Mouse (Mus musculus): ENCODE measurements around the gene Aaed1. TPM values are rescaled to one million over a fixed set of nuclear protein-coding genes. Genes with fewer than 3 reads are reported as not detected.

Gene Aaed1
- polyA plus RNA-seq, 1 experiment from 2014 or later: 15.8 TPM

DNA sequence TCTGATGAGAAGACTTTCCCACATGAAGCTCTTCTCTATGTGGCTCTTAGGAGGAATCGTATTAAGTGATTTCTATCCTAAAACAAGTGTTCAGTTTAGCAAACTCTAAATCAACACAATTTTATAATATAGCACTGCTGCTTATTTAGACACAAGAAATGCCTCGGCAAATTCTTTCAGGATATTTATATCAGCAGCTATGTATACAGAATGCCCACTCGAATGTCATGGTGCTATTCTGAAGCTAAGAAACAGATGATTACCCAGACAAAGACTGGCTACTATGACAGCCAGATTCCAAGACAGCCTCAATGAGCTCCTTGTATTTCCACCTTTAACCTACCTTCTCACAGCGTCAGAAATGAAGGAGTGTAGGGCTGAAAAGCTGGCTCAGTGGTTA lies 79.4 kb downstream of the Aaed1 start:
- H3K4me1 ChIP-seq (replicated peaks; ENCODE audit: control insufficient read depth, insufficient read depth, low read length): no peaks in the 10 kb centered on the region
- no peak overlapping the region for H3K4me2 ChIP-seq (replicated peaks)
- H3K27ac ChIP-seq: no peak overlapping the region
- no peaks in the 10 kb centered on the region for H3K9me3 ChIP-seq (ENCODE audit: control insufficient read depth, low read length)
- no peak overlapping the region for H3K4me3 ChIP-seq (replicated peaks; ENCODE audit: low read length)
- H3K36me3 ChIP-seq (replicated peaks; ENCODE audit: control insufficient read depth, insufficient read depth): no peaks in the 10 kb centered on the region
- no peaks in the 10 kb centered on the region for H3K27me3 ChIP-seq (ENCODE audit: control insufficient read depth, insufficient read depth, low read length)
- ATAC-seq (ENCODE audit: low FRiP score): no peak
- no peak for DNase-seq (ENCODE audit: low spot score)
- H3K9ac ChIP-seq: no peak overlapping the region
- WGBS: 84% methylated on average over 4 of the region's 4 CpGs

DNA sequence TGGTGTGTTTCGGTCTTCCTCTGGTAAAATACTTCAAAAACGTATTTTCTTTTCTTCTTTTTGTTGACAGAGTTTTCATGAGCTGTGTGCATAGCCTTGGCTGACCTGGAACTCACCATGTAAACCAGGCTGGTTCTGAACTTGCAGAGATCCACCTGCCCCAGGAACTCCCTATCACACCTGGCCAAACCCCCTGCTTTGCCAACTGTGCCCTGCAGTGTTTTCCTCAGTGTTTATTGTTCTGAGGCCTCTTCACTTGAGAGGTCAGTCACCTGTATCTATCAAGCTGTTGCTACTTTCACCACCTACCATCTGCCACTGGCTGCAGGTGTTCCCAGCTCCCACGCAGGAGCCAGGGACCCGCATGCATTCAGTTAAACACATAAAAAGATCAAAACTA lies 85.8 kb downstream of the Aaed1 start:
- H3K27me3 ChIP-seq (ENCODE audit: control insufficient read depth, insufficient read depth, low read length): no peaks in the 10 kb centered on the region
- no peak overlapping the region for H3K4me2 ChIP-seq (replicated peaks)
- H3K9me3 ChIP-seq (ENCODE audit: control insufficient read depth, low read length): no peaks in the 10 kb centered on the region
- H3K9ac ChIP-seq: no peak overlapping the region
- H3K4me1 ChIP-seq (replicated peaks; ENCODE audit: control insufficient read depth, insufficient read depth, low read length): no peaks in the 10 kb centered on the region
- H3K27ac ChIP-seq: no peak overlapping the region
- no peak for DNase-seq (ENCODE audit: low spot score)
- 87% methylated on average over 4 of the region's 4 CpGs for WGBS
- no peak for ATAC-seq (ENCODE audit: low FRiP score)
- no peaks in the 10 kb centered on the region for H3K36me3 ChIP-seq (replicated peaks; ENCODE audit: control insufficient read depth, insufficient read depth)
- no peak overlapping the region for H3K4me3 ChIP-seq (replicated peaks; ENCODE audit: low read length)

DNA sequence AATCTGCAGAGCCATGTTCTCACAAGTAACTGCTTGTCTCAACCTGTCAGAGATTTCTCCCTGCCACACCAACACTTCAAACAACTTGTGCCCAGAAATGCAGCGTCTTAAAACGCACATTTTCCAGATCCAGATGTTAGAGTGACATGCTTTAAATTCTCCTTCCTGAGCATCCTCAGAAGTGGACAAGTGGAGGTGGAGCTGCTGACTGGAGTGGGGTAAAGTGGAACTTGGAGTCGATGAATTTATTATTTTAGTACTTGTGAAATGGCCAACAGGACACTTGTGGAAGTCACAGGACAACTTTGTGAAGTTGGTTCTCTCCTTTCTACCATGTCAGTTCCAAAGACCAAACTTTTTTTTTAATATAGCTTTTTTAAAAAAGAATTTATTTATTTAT lies 86.8 kb downstream of the Aaed1 start:
- no peak overlapping the region for H3K4me3 ChIP-seq (replicated peaks; ENCODE audit: low read length)
- DNase-seq (ENCODE audit: low spot score) (no peak), ATAC-seq (ENCODE audit: low FRiP score) (no peak)
- no peak overlapping the region for H3K27ac ChIP-seq
- H3K9me3 ChIP-seq (ENCODE audit: control insufficient read depth, low read length): no peaks in the 10 kb centered on the region
- H3K27me3 ChIP-seq (ENCODE audit: control insufficient read depth, insufficient read depth, low read length): no peaks in the 10 kb centered on the region
- no peak overlapping the region for H3K4me2 ChIP-seq (replicated peaks)
- WGBS: 93% methylated on average over 3 of the region's 3 CpGs
- H3K9ac ChIP-seq: no peak overlapping the region
- no peaks in the 10 kb centered on the region for H3K36me3 ChIP-seq (replicated peaks; ENCODE audit: control insufficient read depth, insufficient read depth)
- no peaks in the 10 kb centered on the region for H3K4me1 ChIP-seq (replicated peaks; ENCODE audit: control insufficient read depth, insufficient read depth, low read length)

Other genes with a start within 250 kb of the Aaed1 start
- gene Hsd17b3, start 223.5 kb downstream of the Aaed1 start, polyA plus RNA-seq (2014; fragmentation: Nextera tagmentation; extraction: Ambion mirVana): not detected in 2 replicates
- 1.2 and 1.7 TPM in 2 replicates for gene Slc35d2, start 183.3 kb downstream of the Aaed1 start, polyA plus RNA-seq (2014; fragmentation: Nextera tagmentation; extraction: Ambion mirVana)
- 5.8 and 8.0 TPM in 2 replicates for gene Zfp367, start 159.5 kb downstream of the Aaed1 start, polyA plus RNA-seq (2014; fragmentation: Nextera tagmentation; extraction: Ambion mirVana)
- gene Habp4, start 150.9 kb downstream of the Aaed1 start, polyA plus RNA-seq (2014; fragmentation: Nextera tagmentation; extraction: Ambion mirVana): 52.4 and 65.2 TPM in 2 replicates
- gene Cdc14b, start 37.4 kb downstream of the Aaed1 start, polyA plus RNA-seq (2014; fragmentation: Nextera tagmentation; extraction: Ambion mirVana): 3.0 and 4.3 TPM in 2 replicates
- gene Ctsl, start 58.2 kb upstream of the Aaed1 start, polyA plus RNA-seq (2014; fragmentation: Nextera tagmentation; extraction: Ambion mirVana): 168 and 171 TPM in 2 replicates
- gene Cdk20, start 119.6 kb upstream of the Aaed1 start, polyA plus RNA-seq (2014; fragmentation: Nextera tagmentation; extraction: Ambion mirVana): 20.8 and 22.5 TPM in 2 replicates
- gene Fam240b, start 185.1 kb upstream of the Aaed1 start, polyA plus RNA-seq (2014; fragmentation: Nextera tagmentation; extraction: Ambion mirVana): not detected in 2 replicates